Mouse (Mus musculus) G1E (cell line): Measurements from ENCODE around the gene Nrxn3. TPM values are rescaled to one million over a fixed set of nuclear protein-coding genes. Genes with fewer than 3 reads are reported as not detected.

Experiments
- ATAC-seq: 2 replicates; pipeline ENCODE4 v1.8.0; 2016; ENCODE audit warnings: mild to moderate bottlenecking; ENCODE audit not compliant: insufficient number of reproducible peaks, poor library complexity, low FRiP score, severe bottlenecking; ENCODE audit errors: extremely low read depth
- DNase-seq: peaks from one replicate; pipeline ENCODE4 v3.0.0; 2012; ENCODE audit warnings: low spot score
- H3K27me3 ChIP-seq: 2 replicates; pipeline ENCODE4 v1.6.1; 2012; ENCODE audit warnings: mild to moderate bottlenecking, low read length, inconsistent platforms; ENCODE audit not compliant: insufficient read depth
- H3K36me3 ChIP-seq: replicated peaks from 2 replicates; pipeline ENCODE3; 2012; ENCODE audit warnings: mild to moderate bottlenecking, inconsistent platforms
- H3K4me1 ChIP-seq: 2 replicates; pipeline ENCODE4 v1.6.1; 2012; ENCODE audit warnings: low read depth, low read length, inconsistent platforms, mixed read lengths; ENCODE audit not compliant: insufficient read depth
- H3K4me3 ChIP-seq: 2 replicates; pipeline ENCODE4 v1.5.1; 2012; ENCODE audit warnings: low read depth, mild to moderate bottlenecking, inconsistent platforms, low read length, moderate library complexity, mixed read lengths
- H3K9me3 ChIP-seq: replicated peaks from 2 replicates; pipeline ENCODE4 v1.6.1; 2012; ENCODE audit warnings: inconsistent platforms
- CTCF ChIP-seq: IDR thresholded peaks from 2 replicates; pipeline ENCODE4 v1.5.1; 2012; ENCODE audit warnings: low read depth, low read length, inconsistent platforms, mixed read lengths
- GATA1 ChIP-seq: IDR thresholded peaks from 2 replicates; pipeline ENCODE4 v1.6.1; 2012; ENCODE audit warnings: borderline replicate concordance, low read length, inconsistent platforms, mixed read lengths
- GATA2 ChIP-seq: IDR thresholded peaks from 2 replicates; pipeline ENCODE4 v1.6.1; 2012; ENCODE audit warnings: low read depth, low read length, inconsistent platforms, borderline replicate concordance
- POLR2AphosphoS5 ChIP-seq: IDR thresholded peaks from 2 replicates; pipeline ENCODE4 v1.6.1; 2012; ENCODE audit warnings: low read depth, low read length, inconsistent platforms; ENCODE audit not compliant: insufficient replicate concordance
- TAL1 ChIP-seq: conservative IDR thresholded peaks from 2 replicates; pipeline ENCODE4 v1.6.1; 2012; ENCODE audit warnings: low read depth, low read length, inconsistent platforms, mixed read lengths
- polyA plus RNA-seq: library from polyadenylated mRNA; stranded (reverse); fragments of >175 nt; gene quantifications from 2 replicates; pipeline ENCODE4 v1.2.3, GENCODE M21; 2012
- total RNA-seq, 2 experiments: library from RNA; stranded (forward) in 1 of 2; stranded (reverse) in 1 of 2; fragments of 200-1000 nt in 1 of 2; fragments of >200 nt in 1 of 2; fragmentation: Nextera tagmentation in 1 of 2; gene quantifications; 2 replicates each; pipeline ENCODE4 v1.2.3; 2014 to 2017

Nrxn3 gene
- total and polyA plus RNA-seq, 3 experiments = 0.22 TPM; not detected in 2

GRCm38 (mm10) chr12:89181157-89181561 lies 458.5 kb downstream of the Nrxn3 start:
- Histone ChIP-seq H3K36me3 (no peaks in the 10 kb centered on the region), H3K9me3 (no peaks in the 10 kb centered on the region), H3K4me3 (no peak overlapping the region), H3K27me3 (no peaks in the 10 kb centered on the region), H3K4me1 (no peaks in the 10 kb centered on the region)
- no peak for ATAC-seq
- no peak for TF ChIP-seq TAL1
- TF ChIP-seq CTCF = no peak
- TF ChIP-seq GATA1 = no peak
- TF ChIP-seq GATA2 = no peak
- no peak for TF ChIP-seq POLR2AphosphoS5
- no peak for DNase-seq

DNA sequence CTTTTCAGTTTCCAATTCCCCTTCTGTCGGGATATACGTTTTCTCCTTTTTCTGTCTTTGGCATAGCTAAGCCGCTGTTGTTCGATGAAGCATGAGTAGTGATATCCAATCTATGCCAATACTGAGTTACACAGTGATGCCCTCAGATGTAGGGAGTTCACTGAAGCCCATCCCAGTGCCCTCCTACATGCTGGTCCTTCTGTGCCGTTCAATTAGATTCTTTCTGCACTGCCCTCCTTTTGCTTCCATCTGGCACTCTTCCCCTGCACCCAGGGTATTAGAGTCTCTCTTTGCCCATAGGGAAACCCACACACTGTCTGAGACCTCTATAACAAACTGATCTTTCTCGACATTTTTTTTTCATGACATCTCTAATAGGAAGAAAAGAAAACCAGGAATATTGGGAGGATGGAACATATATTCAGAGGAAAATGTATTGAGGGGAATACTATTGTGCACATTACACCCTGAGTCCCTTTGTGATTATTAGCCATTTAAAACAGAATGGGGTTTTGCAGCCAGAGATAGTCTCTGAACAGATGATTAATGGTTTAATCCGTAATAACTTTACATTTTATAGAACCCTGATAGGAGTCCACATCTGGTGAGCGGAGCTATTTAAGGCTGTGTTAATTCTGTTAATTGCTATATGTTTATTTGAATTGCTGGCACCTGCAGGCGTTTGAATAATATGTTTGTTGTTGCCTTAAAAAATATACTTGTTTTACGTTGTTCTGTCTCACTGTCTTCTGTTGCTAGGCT lies 476.3 kb downstream of the Nrxn3 start:
- ATAC-seq = no peak
- no peak for DNase-seq
- no peak overlapping the region for H3K4me3 ChIP-seq
- H3K27me3 ChIP-seq = no peaks in the 10 kb centered on the region
- H3K9me3 ChIP-seq = no peaks in the 10 kb centered on the region
- TF ChIP-seq TAL1 = no peak
- no peak for TF ChIP-seq CTCF
- no peak for TF ChIP-seq GATA1
- no peak for TF ChIP-seq POLR2AphosphoS5
- TF ChIP-seq GATA2 = no peak
- H3K36me3 ChIP-seq = no peaks in the 10 kb centered on the region
- no peaks in the 10 kb centered on the region for H3K4me1 ChIP-seq

GRCm38 (mm10) chr12:89211608-89212007 lies 488.9 kb downstream of the Nrxn3 start:
- H3K4me1 ChIP-seq = no peaks in the 10 kb centered on the region
- no peaks in the 10 kb centered on the region for H3K9me3 ChIP-seq
- DNase-seq = no peak
- ATAC-seq = no peak
- no peak for TF ChIP-seq POLR2AphosphoS5
- no peak for TF ChIP-seq CTCF
- TF ChIP-seq GATA1 = no peak
- TF ChIP-seq TAL1 = no peak
- no peak for TF ChIP-seq GATA2
- H3K4me3 ChIP-seq = no peak overlapping the region
- H3K36me3 ChIP-seq = no peaks in the 10 kb centered on the region
- H3K27me3 ChIP-seq = no peaks in the 10 kb centered on the region

DNA sequence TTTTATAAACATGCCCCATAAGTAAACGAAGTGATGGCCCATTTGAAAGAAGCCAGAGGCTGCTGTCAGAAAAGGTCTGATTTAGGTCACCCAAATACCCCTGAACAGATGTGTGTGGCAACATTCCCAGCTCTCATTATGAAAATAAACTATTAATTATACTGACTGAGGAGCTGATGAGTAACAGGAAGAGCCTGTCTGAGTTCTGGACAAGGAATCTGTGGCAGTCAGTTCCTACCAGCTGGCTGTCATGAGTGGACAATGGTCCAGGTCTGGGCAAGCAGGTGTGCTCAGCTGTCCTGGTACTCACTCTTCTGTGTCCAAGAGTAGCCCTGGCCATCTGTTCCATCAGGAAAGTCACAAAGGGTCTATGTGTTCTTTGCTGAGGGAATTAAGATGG lies 517.1 kb downstream of the Nrxn3 start:
- Histone ChIP-seq H3K27me3 (no peaks in the 10 kb centered on the region), H3K4me1 (no peaks in the 10 kb centered on the region), H3K36me3 (no peaks in the 10 kb centered on the region), H3K9me3 (no peaks in the 10 kb centered on the region), H3K4me3 (no peak overlapping the region)
- no peak for ATAC-seq
- DNase-seq = no peak
- TF ChIP-seq GATA2 = no peak
- TF ChIP-seq GATA1 = no peak
- no peak for TF ChIP-seq CTCF
- TF ChIP-seq POLR2AphosphoS5 = no peak
- TF ChIP-seq TAL1 = no peak

DNA sequence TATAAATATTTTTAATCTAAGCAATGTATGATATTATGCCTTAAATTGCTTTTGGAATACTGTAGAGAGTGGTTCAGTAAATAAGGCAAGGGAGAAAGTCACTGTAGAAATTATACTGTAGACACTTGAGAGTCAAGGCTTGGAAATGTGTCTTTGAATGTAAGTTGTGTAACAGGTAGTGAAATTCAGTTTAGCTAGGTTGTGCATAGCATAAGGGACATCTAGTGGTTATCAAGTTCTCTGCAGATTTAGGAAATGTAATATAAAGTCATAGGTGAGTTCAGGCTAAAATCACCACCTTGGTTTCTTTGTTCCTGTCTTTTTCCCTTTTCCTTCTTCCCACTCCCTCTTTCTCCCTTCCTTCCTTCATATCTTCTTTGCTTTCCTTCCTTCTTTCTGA lies 518.9 kb downstream of the Nrxn3 start:
- no peaks in the 10 kb centered on the region for H3K36me3 ChIP-seq
- ATAC-seq (no peak), DNase-seq (no peak)
- no peak overlapping the region for H3K4me3 ChIP-seq
- no peaks in the 10 kb centered on the region for H3K9me3 ChIP-seq
- no peaks in the 10 kb centered on the region for H3K27me3 ChIP-seq
- H3K4me1 ChIP-seq = no peaks in the 10 kb centered on the region
- TF ChIP-seq POLR2AphosphoS5 (no peak), CTCF (no peak), GATA2 (no peak), GATA1 (no peak), TAL1 (no peak)

DNA sequence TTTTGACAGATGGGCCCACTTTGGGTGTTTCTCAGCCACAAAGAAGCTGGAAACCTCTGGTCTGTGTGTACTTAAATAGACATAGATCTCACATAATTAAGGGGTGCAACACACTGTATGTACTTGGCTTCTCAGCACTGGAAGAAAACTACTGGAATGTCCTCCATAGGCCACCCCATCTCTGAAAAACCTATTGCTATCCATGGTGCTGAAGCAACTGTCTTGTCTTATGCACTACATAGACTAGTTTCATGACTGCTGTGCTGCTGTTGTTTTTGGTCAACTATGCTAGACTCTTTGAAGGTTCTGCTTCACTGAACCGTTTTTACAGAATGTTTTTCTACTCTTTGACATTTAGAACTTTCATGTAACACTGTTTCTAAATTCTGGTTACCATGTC lies 519.8 kb downstream of the Nrxn3 start:
- no peak for TF ChIP-seq TAL1
- TF ChIP-seq POLR2AphosphoS5 = no peak
- TF ChIP-seq CTCF = no peak
- TF ChIP-seq GATA1 = no peak
- no peak for DNase-seq
- 0 out of 2 replicates have a peak, but pooled peaks have one; percentile 28 for ATAC-seq
- H3K36me3 ChIP-seq = no peaks in the 10 kb centered on the region
- H3K27me3 ChIP-seq = no peaks in the 10 kb centered on the region
- no peak overlapping the region for H3K4me3 ChIP-seq
- no peaks in the 10 kb centered on the region for H3K9me3 ChIP-seq
- no peaks in the 10 kb centered on the region for H3K4me1 ChIP-seq
